Mouse (Mus musculus) CD4-positive naive resting alpha-beta T cell, adult 57 days (primary cell): ENCODE measurements around the gene Cinp. TPM values are rescaled to one million over a fixed set of nuclear protein-coding genes. Genes with fewer than 3 reads are reported as not detected.

Experiments used
- total RNA-seq: library from RNA; stranded (reverse); gene quantifications from one replicate; pipeline ENCODE4 v1.2.4, GENCODE M21; 2023

The Cinp gene
- total RNA-seq: 29.8 TPM

DNA sequence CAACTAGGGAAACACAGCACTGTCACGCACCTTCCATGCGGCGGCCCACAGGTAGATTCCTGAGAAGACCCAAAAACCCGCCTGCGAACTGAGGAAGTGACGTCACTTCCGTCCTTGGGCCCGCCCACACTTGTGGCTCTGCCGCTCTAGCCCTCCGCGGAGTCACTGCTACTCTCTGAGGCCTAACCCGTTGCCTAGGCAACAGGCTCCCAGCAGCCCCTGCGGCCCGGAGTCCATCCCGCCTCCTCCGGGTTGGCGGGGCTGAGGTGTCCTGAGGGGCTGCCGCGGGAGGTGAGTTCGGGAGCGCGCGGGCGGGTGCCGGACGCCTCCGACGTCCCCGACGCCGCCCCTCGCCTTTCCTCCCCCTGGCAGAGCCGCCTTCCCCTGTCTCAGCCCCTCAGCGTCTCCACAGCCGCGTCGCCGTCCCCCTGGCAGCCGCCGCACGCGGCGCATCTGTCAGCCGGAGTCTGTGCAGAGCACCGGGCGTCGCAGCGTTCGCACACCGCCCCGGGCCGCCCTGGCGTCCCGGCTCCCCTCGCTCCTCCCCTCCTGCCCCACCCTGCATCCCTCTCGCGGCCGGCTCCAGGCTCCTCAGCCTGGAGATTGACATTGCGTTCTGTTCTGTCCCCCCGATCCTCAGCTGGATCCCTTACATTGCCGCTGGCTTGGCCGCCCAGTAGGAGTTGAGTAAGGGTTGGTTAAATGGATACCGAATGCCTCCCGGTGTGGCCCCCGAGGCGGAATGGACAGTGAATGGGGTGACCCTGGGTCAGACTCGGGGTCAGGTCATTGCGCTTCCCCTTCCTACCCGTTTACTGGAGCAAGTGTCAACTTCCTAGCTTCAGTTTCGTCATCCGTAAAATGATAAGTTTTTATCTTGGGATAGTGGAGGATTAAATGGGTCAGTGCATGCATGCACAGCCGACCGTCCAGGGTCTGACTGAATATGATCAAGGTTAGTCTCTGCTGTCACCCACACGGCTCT is at the start of gene Cinp, which contains the start of gene Tecpr2:
Gene Cinp, minus strand, starts transcription at position 110 of the 985 bp plus-strand sequence.
Gene Tecpr2, plus strand, starts transcription at position 229 of the 985 bp plus-strand sequence.

DNA sequence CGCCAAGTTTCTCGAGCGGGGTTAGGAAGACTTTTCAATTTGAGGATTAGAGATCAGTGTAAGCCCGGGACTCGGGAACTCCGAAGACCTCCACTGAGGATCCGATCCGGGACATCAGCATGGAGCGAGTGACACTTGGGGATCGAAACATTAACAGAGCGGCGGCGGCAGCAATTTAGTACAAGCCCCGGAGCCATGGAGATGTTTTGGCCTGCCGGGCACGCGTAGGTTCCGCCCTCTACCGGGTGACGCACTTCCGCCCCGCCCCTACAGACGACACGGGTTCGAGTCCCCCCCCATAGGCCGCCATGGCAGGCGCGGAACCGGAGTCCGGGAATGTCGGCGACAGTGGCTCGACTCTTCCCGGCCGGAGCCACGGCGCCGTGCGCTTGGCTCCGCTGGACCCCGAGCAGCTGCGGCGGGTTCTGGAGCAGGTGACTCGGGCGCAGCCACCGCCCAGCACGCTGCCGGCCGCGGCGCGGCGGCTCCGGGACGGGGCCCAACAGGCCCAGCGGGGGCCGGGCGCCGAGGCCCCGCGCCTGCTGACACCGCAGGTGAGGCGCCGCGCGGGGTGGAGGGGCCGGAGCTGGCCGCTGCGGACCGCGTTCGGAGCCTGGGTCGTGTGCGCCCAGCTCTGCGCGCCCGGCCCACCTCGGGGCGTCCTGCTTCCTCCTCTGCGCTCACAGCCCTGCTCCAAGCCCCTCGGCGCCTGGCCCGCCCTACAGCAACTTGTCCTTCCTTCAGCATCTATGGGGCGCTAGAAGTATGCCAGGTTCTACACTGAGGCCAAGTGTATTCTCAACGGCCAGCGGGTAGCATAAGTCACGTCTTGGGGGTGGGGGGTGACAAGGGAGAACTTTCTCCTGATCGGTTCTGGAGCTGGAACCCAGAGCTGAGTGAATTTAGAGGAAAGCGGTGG is 38.7 kb downstream of the Cinp start, which contains the start of gene Zfp839:
Gene Zfp839, plus strand, starts transcription at position 244 of the 919 bp plus-strand sequence.

DNA sequence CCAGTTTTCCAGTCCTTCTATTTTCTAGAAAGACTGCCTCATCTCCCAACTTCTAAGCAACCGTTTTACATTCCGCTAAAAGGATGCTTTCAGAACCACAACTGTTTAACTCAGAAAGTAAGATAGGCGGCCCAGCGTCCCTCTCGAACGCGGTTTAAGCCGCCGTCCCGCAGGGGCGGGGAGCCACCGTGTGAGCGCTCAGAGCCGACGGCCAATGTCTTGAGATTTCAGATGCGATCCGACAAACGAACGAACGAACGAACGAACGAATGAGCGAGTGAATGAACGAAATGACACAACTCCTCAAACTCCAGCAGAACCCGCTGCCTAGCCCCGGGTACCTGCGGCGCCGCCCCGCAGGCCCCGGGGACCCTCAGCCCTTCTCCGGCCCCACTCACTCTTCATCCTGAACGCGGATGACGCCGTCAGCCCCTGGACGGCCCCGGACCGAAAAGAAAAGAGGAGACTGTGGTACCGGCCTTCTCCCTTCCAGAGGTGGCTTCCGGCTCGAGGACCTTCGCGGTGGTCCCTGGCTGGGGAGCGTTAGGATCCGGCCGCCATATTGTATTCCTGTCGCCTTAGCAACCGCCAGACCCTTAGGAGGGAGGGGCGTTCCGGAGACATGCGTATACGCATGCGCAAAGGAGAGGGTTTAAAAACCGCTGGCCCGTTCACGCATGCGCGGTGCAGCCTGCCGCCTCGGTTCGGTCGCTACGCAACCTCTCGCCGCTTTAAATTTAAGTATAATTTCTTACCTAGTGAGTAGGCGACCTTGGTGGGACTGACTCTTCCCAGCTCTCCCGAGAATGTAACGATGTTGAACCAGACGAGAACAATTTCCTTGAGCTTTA is 48.4 kb downstream of the Cinp start, which contains the start of gene Mok:
Gene Mok, minus strand, starts transcription at position 592 of the 851 bp plus-strand sequence.

Other genes with a start within 250 kb of the Cinp start
- gene 1700001K19Rik, start 206.5 kb downstream of the Cinp start, total RNA-seq: not detected
- gene Hsp90aa1, start 186.4 kb downstream of the Cinp start, total RNA-seq: 431 TPM
- gene Wdr20, start 151.2 kb downstream of the Cinp start, total RNA-seq: 78.1 TPM
- not detected for gene Mok, start 48.2 kb downstream of the Cinp start, total RNA-seq
- gene Zfp839, start 38.9 kb downstream of the Cinp start, total RNA-seq: 2.8 TPM
- 7.3 TPM for gene Tecpr2, start 119 bp upstream of the Cinp start, total RNA-seq
- 7.0 TPM for gene Ankrd9, start 89.9 kb upstream of the Cinp start, total RNA-seq
- gene Rcor1, start 150.2 kb upstream of the Cinp start, total RNA-seq: 51.1 TPM